Mouse (Mus musculus): ENCODE measurements around the gene Myl12a.

DNA sequence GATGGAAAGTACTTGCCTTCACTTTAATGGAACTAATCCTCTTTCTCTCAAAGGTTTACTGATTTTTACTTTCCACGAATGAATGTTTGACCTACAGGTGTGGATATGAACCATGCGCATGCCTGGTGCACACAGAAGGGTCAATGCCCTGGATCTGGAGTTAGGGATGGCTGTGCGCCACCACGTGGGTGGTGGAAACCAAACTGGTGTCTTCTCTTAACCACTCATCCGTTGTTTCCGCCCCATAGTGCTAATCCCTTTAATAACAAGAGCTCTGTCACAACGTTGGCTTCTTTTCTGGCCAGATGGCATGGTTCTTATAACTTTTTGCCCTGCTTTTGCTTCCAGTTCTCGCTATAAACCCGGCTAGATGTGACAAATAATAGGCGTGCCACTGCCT is 51.4 kb downstream of the Myl12a start:
- TF ChIP-seq CTCF (IDR thresholded peaks at IDR 0.05) = no peak
- no peak for TF ChIP-seq EP300 (IDR thresholded peaks at IDR 0.05; ENCODE audit: insufficient read depth, low read depth, low read length)

Data from heart, adult 2 months (tissue).